Mouse (Mus musculus): ENCODE measurements around the gene Flad1. TPM values are rescaled to one million over a fixed set of nuclear protein-coding genes. Genes with fewer than 3 reads are reported as not detected.
"Not testable (repeated sequence)": the region's sequence is repeated elsewhere in the genome, so short reads cannot be mapped to it uniquely, and the experiment has no call there.

Flad1 gene
- polyA plus RNA-seq, 1 experiment from 2014 or later: 36.3 TPM

DNA sequence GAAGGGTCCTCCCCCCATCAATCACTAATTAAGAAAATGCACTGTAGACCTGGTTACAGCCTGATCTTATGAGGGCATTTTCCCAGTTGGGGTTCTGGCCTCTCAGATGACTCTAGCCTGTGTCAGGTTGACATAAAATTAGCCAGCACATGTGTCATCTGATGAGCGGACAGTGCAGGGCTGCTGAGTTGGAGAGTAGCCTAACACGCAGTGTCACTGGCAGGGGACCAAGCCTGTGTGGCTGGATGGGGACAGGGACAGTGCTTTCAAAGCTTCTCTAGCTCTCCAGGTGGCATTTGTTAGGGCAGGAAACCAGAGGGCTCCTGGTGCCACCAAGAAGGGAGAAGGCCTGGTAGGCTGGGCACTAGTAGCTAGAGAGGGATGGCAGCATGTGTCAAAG, 29.0 kb upstream of the Flad1 start:
- Histone ChIP-seq H3K9me3 (replicated peaks) (no peaks in the 10 kb centered on the region), H3K4me3 (no peak overlapping the region), H3K27me3 (no peaks in the 10 kb centered on the region), H3K4me1 (peaks cover 19% of the 10 kb centered on the region), H3K27ac (no peak overlapping the region), H3K4me2 (no peak overlapping the region), H3K36me3 (ENCODE audit: poor library complexity, severe bottlenecking) (peaks cover 3% of the 10 kb centered on the region; the same call in 1 of the 2 replicates), H3K9ac (no peak overlapping the region)
- WGBS: 100% methylated on average over 2 of the region's 2 CpGs
- no peak for ATAC-seq

DNA sequence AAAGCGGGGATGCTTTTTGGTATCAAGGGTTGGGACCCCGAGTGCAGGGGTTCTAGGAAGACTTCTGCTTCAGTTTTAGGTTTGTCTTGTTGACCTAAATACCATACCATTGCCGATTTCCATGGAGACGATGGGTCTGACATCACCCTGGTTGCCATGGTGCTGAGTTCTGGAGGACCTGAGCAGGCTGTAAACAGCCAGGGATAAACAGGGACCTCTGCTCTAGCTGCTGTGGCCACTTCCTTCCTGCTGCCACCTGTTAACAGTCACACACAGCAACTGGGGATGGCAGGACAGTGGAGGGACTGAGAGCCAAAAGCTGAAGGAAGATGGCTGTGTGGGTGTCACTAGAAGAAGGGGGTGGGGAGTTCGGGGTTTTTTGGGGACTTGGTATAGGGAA, 25.6 kb upstream of the Flad1 start:
- Histone ChIP-seq H3K27ac (no peak overlapping the region), H3K4me1 (peaks cover 33% of the 10 kb centered on the region), H3K9ac (peak overlapping the region; percentile 61), H3K36me3 (ENCODE audit: poor library complexity, severe bottlenecking) (peaks cover 25% of the 10 kb centered on the region), H3K4me3 (peak overlapping the region; percentile 37), H3K9me3 (replicated peaks) (no peaks in the 10 kb centered on the region), H3K4me2 (peak overlapping the region; percentile 63), H3K27me3 (no peaks in the 10 kb centered on the region)
- 21% methylated on average over 5 of the region's 5 CpGs for WGBS
- peak; percentile 34; the same call in 1 of the 2 replicates for ATAC-seq

DNA sequence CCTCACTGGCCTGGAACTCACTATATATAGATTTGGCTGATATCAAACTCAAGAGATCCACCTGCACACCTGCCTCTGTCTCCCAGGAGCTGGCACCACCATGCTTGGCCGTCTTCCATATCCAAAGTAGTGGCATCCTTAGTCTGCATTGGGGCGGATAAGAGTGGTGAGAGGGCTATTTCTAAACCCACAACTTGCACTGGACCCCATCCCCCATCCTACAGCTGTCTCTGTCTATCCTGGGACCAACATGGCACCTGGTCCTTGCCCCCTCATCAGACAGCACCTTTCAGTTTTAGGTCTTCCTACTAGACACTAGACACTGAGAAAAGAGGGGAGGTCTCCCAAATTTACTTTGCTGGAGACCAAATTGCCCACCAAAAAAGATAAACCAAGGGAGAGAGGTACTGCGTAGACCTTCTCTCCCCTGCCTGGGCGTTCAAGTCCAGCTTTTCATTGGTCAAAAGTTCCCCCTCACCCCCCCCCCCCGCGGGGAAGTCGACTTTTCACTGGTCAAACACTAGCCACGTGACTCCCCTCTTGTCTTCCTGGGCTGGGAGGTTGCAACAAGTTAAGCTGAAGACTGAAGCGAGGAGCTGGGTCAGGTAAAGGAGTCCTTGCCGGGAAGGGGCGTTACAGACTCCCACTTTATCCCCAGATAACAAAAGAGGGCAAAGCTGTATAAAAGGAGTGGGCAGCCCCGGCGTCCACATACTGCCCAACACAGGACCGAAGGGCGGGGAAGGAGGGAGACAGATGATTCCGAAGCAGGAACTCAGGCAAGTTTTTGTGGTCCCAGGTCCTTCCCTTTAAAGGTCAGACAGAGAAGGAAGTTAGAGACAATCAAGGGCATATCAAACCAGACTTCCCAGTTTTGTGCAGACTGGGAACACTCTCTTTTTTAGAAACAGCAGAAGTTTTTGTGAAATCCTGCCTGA, 24.8 kb upstream of the Flad1 start, which contains the start of gene Pbxip1:
Gene Pbxip1, plus strand, starts transcription at position 531 of the 938 bp plus-strand sequence.
- 3% methylated on average over 16 of the region's 16 CpGs for WGBS
- Histone ChIP-seq H3K4me2 (peak within 1 kb of the TSS; percentile 63), H3K36me3 (ENCODE audit: poor library complexity, severe bottlenecking) (peaks cover 27% of the 10 kb centered on the region), H3K4me1 (peaks cover 41% of the 10 kb centered on the region), H3K27me3 (no peaks in the 10 kb centered on the region), H3K9ac (peak within 1 kb of the TSS; percentile 61), H3K9me3 (replicated peaks) (no peaks in the 10 kb centered on the region), H3K27ac (peak within 1 kb of the TSS; percentile 35; the same call in 1 of the 2 replicates), H3K4me3 (peak within 1 kb of the TSS; percentile 37)
- ATAC-seq: peak; percentile 56

DNA sequence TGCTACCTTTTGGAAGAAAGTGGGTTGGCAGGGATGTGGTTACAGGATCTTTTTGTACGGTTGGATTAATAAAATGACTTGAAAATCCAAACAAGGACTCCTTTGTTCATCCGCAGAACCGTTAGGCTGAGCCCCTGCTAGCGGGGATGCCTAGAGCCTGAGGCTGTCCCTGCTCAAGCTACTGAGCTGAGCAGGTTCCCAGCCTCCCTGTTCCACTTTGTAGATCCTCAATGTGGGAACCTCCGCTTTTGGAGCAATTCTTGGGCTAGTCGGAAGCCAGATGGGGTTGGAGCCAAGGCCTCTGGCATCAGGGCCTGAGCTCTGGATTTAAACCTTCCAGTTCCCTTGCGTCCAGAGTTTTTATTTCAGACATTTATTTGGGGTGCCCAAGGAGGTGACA, 23.4 kb upstream of the Flad1 start:
- WGBS: 54% methylated on average over 7 of the region's 7 CpGs
- H3K4me2 ChIP-seq: no peak overlapping the region
- H3K9ac ChIP-seq: no peak overlapping the region
- peaks cover 49% of the 10 kb centered on the region for H3K4me1 ChIP-seq
- H3K27ac ChIP-seq: peak overlapping the region; percentile 63
- no peak for ATAC-seq
- H3K9me3 ChIP-seq (replicated peaks): no peaks in the 10 kb centered on the region
- H3K4me3 ChIP-seq: no peak overlapping the region
- H3K27me3 ChIP-seq: no peaks in the 10 kb centered on the region
- H3K36me3 ChIP-seq (ENCODE audit: poor library complexity, severe bottlenecking): peaks cover 27% of the 10 kb centered on the region

DNA sequence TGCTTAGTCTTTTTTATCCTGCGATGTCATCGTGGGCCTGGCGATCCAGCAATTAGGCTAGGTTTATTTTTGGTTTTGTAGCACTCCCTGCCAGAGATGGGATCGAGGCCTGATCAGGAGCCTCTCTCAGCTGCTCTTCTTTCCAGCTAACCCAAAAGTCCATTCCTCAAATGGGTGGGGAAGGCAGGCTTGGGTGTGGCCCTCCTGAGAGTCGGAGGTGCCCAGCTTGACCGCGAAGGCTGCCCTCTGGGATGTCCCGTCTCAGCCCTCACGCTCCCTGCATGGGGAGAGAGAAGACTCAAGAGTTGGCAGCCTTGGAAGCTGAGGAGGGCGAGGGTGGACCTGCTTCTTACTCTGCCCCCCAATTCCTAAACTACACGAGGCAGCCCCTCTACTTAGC, 22.9 kb upstream of the Flad1 start:
- Histone ChIP-seq H3K27me3 (no peaks in the 10 kb centered on the region), H3K9ac (no peak overlapping the region), H3K4me1 (peaks cover 49% of the 10 kb centered on the region), H3K4me3 (no peak overlapping the region), H3K36me3 (ENCODE audit: poor library complexity, severe bottlenecking) (peaks cover 27% of the 10 kb centered on the region), H3K4me2 (no peak overlapping the region), H3K27ac (peak overlapping the region; percentile 32; the same call in 1 of the 2 replicates), H3K9me3 (replicated peaks) (no peaks in the 10 kb centered on the region)
- no peak for ATAC-seq
- WGBS: 78% methylated on average over 11 of the region's 11 CpGs

DNA sequence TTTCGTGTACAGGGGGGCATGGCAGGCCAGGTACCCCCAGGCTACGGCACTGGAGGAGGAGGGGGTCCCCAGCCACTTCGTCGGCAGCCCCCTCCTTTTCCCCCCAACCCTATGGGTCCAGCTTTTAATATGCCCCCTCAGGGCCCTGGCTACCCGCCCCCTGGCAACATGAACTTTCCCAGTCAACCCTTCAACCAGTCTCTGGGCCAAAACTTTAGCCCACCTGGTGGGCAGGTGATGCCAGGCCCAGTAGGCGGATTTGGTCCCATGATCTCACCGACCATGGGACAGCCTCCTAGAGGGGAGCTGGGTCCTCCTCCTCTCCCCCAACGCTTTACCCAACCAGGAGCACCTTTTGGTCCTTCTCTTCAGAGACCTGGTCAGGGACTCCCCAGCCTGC, 20.9 kb upstream of the Flad1 start:
- H3K4me1 ChIP-seq: peaks cover 46% of the 10 kb centered on the region
- 92% methylated on average over 8 of the region's 8 CpGs for WGBS
- H3K4me3 ChIP-seq: no peak overlapping the region
- H3K36me3 ChIP-seq (ENCODE audit: poor library complexity, severe bottlenecking): peaks cover 34% of the 10 kb centered on the region
- no peak overlapping the region for H3K4me2 ChIP-seq
- H3K27ac ChIP-seq: no peak overlapping the region
- no peak for ATAC-seq
- H3K9ac ChIP-seq: no peak overlapping the region
- no peaks in the 10 kb centered on the region for H3K27me3 ChIP-seq
- no peaks in the 10 kb centered on the region for H3K9me3 ChIP-seq (replicated peaks)

DNA sequence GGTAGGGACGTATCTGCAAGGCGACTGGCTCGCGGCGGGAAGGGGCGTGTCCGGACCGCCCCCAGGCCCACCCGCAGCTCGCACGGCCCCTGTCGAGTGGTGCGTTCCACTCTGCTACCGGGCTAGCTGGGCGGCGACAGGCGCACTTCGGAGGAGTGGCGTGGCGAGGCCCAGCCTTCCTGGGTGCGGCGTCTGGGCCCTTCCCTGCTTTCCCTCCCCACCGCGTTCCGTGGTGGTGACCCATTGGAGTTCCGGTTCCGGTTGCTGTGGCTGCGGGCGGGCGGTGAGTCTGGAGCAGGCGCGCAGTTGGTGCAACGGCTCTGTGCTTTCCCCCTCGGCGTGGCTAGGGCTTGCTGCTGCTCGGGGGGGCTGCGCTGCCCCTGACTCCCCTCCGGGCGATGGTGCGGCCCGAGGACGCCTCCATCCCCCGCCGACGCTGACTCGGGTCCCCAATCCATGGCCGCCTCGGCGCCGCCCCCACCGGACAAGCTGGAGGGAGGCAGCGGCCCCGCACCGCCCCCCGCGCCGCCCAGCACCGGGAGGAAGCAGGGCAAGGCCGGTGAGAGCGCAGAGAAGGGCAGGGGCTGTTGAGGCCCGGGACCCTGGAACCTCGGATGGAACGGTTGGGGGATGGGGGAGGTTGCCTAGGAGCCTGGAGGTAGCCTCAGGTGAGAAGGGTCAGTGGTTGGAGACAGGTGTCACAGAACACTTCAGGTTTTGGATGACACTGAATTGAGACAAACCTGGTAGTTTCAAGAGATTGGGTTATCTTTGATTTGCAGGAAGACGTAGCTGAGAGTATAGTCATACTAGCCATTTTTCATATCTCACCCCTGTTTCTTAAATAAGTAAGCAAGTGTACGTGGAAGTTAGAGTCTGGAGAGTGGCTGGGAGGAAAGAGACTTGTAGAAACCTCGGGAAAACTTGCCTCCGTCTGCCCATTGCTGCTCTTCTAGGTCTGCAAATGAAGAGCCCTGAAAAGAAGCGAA, 18.8 kb upstream of the Flad1 start, which contains the start of gene Pygo2:
Gene Pygo2, plus strand, starts transcription at position 44 of the 989 bp plus-strand sequence.
- ATAC-seq: peak; percentile 98
- no peaks in the 10 kb centered on the region for H3K27me3 ChIP-seq
- peaks cover 30% of the 10 kb centered on the region for H3K4me1 ChIP-seq
- peaks cover 46% of the 10 kb centered on the region for H3K36me3 ChIP-seq (ENCODE audit: poor library complexity, severe bottlenecking)
- no peaks in the 10 kb centered on the region for H3K9me3 ChIP-seq (replicated peaks)
- H3K4me2 ChIP-seq: peak within 1 kb of the TSS; percentile 94
- peak within 1 kb of the TSS; percentile 81 for H3K27ac ChIP-seq
- H3K4me3 ChIP-seq: peak within 1 kb of the TSS; percentile 100
- 2% methylated on average over 66 of the region's 68 CpGs for WGBS
- peak within 1 kb of the TSS; percentile 97 for H3K9ac ChIP-seq

DNA sequence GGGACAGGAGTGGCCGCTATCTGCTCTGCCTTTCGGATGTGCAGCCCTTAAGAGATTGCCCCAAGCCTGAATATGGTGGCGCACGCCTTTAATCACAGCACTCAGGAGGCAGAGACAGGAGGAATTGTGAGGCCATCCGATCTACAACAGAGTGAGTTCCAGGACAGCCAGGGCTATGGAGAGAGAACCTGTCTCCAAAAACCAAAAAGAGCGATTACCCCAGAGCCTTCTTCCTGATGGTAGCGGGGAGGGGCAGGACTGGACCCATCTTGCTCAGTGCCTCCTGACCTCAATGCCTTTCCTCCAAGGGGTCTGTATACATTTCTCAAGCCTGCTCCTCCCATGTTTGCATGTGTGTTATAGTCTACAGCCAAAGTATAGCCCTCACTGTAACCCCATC, 17.4 kb upstream of the Flad1 start:
- H3K27me3 ChIP-seq; H3K4me2 ChIP-seq; H3K9ac ChIP-seq; H3K4me3 ChIP-seq; H3K27ac ChIP-seq; ATAC-seq; H3K9me3 ChIP-seq (replicated peaks): not testable (repeated sequence)
- WGBS: 90% methylated on average over 7 of the region's 7 CpGs
- Histone ChIP-seq H3K36me3 (ENCODE audit: poor library complexity, severe bottlenecking) (peaks cover 38% of the 10 kb centered on the region), H3K4me1 (peaks cover 18% of the 10 kb centered on the region)

DNA sequence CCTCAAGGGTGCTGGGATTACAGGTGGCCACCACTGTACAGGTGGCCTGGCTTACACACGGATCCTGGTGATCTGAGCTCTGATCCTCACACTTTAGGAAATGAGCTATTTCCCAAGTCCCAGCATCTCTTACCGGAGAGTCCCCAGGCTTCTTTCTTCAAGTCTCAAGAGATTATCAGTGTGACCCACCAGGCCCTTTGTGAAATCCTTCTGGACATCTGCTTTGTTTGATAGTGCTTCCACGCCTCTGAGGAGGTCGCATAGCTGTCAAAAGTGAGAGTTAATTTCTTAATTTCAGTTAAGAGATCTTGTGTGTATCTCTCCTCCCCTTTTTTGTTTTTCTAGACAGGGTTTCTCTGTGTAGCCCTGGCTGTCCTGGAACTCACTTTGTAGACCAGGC, 14.2 kb upstream of the Flad1 start:
- 93% methylated on average over 4 of the region's 4 CpGs for WGBS
- no peak overlapping the region for H3K4me2 ChIP-seq
- H3K9ac ChIP-seq: no peak overlapping the region
- H3K9me3 ChIP-seq (replicated peaks): no peaks in the 10 kb centered on the region
- H3K36me3 ChIP-seq (ENCODE audit: poor library complexity, severe bottlenecking): peaks cover 19% of the 10 kb centered on the region
- no peak overlapping the region for H3K4me3 ChIP-seq
- H3K27me3 ChIP-seq: no peaks in the 10 kb centered on the region
- H3K27ac ChIP-seq: no peak overlapping the region
- H3K4me1 ChIP-seq: peaks cover 18% of the 10 kb centered on the region
- no peak for ATAC-seq

DNA sequence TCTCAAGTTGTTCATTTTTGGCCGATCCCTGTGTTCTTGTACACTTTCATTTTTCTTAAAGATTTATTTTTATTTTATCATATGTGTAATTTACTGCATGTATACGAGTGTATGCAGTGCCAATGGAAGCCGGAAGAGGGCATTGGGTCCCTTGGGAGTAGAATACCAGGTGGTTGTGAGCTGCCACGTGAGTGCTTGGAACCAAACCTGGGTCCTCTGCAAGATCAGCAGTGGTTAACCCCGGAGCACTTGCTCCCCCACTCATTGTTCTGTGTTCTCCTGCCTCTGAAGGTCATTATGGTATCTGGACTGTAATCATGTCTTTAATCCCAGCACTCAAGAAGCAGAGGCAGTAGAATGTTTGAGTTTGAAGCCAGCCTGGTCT, 13.5 kb upstream of the Flad1 start:
- H3K4me2 ChIP-seq: no peak overlapping the region
- H3K9ac ChIP-seq: no peak overlapping the region
- no peak for ATAC-seq
- H3K36me3 ChIP-seq (ENCODE audit: poor library complexity, severe bottlenecking): peaks cover 19% of the 10 kb centered on the region
- no peak overlapping the region for H3K27ac ChIP-seq
- WGBS: 90% methylated on average over 5 of the region's 5 CpGs
- H3K9me3 ChIP-seq (replicated peaks): no peaks in the 10 kb centered on the region
- no peaks in the 10 kb centered on the region for H3K27me3 ChIP-seq
- peaks cover 20% of the 10 kb centered on the region for H3K4me1 ChIP-seq
- no peak overlapping the region for H3K4me3 ChIP-seq

DNA sequence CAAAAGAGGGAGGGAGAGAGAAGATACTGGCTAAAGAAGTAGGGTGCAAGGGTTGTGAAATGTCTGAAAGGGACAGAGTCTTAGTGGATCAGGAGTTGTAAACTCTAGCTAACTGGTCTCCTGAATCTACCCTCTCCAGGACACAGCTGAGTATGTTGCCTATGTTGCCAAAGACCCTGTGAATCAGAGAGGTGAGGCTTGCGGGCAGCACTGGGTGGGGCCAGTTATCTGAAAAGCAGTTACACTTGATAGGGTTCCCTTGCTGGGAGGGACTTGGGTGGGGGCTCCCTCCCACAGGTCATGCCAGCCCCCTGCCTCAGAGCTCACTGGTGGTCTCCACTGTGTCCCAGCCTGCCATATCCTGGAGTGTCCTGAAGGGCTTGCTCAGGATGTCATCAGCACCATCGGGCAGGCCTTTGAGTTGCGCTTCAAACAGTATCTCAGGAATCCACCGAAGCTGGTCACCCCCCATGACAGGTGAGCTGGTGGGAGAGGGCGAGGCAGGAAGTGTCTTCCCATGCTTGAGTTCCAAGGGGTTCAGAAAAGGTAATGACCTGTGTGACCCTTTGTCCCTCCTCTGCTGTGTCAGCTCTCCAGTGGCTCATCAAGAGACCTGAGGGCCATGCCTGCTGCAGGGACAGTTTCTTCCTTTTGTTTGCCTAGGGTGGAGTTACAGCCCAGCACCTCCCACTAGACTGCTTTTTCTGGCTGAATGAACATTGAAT, 12.9 kb upstream of the Flad1 start:
- Histone ChIP-seq H3K9me3 (replicated peaks) (no peaks in the 10 kb centered on the region), H3K9ac (no peak overlapping the region), H3K4me3 (no peak overlapping the region), H3K4me1 (peaks cover 25% of the 10 kb centered on the region), H3K36me3 (ENCODE audit: poor library complexity, severe bottlenecking) (peaks cover 19% of the 10 kb centered on the region), H3K27ac (no peak overlapping the region), H3K27me3 (no peaks in the 10 kb centered on the region), H3K4me2 (no peak overlapping the region)
- 87% methylated on average over 5 of the region's 5 CpGs for WGBS
- no peak for ATAC-seq

All from forebrain, embryonic 13.5 days (tissue).